Mouse (Mus musculus) neural tube, embryonic 11.5 days (tissue): ENCODE measurements around the gene Abi3bp. TPM values are rescaled to one million over a fixed set of nuclear protein-coding genes. Genes with fewer than 3 reads are reported as not detected.

Source experiments
- ATAC-seq: fragments of 200-750 bp; cut with Nextera tagmentation; 2 replicates; pipeline ENCODE4 v1.8.0; 2017; ENCODE audit warnings: moderate number of reproducible peaks, mild to moderate bottlenecking, moderate TSS enrichment, moderate library complexity; ENCODE audit not compliant: insufficient read depth, low FRiP score, low TSS enrichment
- DNase-seq: peaks from one replicate; pipeline ENCODE4 v3.0.0-alpha.2; 2015; ENCODE audit warnings: low spot score
- H3K27ac ChIP-seq: fragments of 300-500 bp; sonication (generic); 2 replicates; pipeline ENCODE4 v1.5.1; 2014; ENCODE audit warnings: low read depth, mild to moderate bottlenecking, low read length
- H3K27me3 ChIP-seq: fragments of 300-500 bp; sonication (generic); 2 replicates; pipeline ENCODE4 v1.6.1; 2014; ENCODE audit warnings: mild to moderate bottlenecking, low read length, mixed read lengths; ENCODE audit not compliant: control insufficient read depth, insufficient read depth
- H3K36me3 ChIP-seq: fragments of 300-500 bp; sonication (generic); 2 replicates; pipeline ENCODE4 v1.6.1; 2014; ENCODE audit warnings: mild to moderate bottlenecking, low read length, moderate library complexity, mixed read lengths; ENCODE audit not compliant: control insufficient read depth, insufficient read depth
- H3K4me1 ChIP-seq: fragments of 300-500 bp; sonication (generic); 2 replicates; pipeline ENCODE4 v1.6.1; 2014; ENCODE audit warnings: low read length, mixed read lengths; ENCODE audit not compliant: control insufficient read depth, insufficient read depth
- H3K4me2 ChIP-seq: fragments of 300-500 bp; sonication (generic); 2 replicates; pipeline ENCODE4 v1.6.1; 2014; ENCODE audit warnings: low read depth, mild to moderate bottlenecking, moderate library complexity
- H3K4me3 ChIP-seq: fragments of 300-500 bp; sonication (generic); 2 replicates; pipeline ENCODE4 v1.5.1; 2014; ENCODE audit warnings: low read depth, low read length
- H3K9ac ChIP-seq: fragments of 300-500 bp; sonication (generic); 2 replicates; pipeline ENCODE4 v1.6.1; 2014; ENCODE audit warnings: mild to moderate bottlenecking, low read length
- H3K9me3 ChIP-seq: fragments of 300-500 bp; sonication (generic); 2 replicates; pipeline ENCODE4 v1.6.1; 2016; ENCODE audit warnings: low read length; ENCODE audit not compliant: control insufficient read depth
- WGBS: fragments of 180-500 bp; shearing (Covaris S2); extraction: QIAGEN DNeasy Blood & Tissue Kit; methylation state at CpG from one replicate; pipeline ENCODE4 v1.1.7; 2014; 5-methylcytosine and 5-hydroxymethylcytosine counted together
- polyA plus RNA-seq: library from polyadenylated mRNA; unstranded; fragments of >200 nt; fragmentation: Nextera tagmentation; extraction: Ambion mirVana; gene quantifications from 2 replicates; pipeline ENCODE4 v1.2.1, GENCODE M21; 2014

The Abi3bp gene
- polyA plus RNA-seq, 1 experiment from 2014 or later: 1.2 TPM

GRCm38 (mm10) chr16:56646382-56647172, 168.9 kb downstream of the Abi3bp start:
- Histone ChIP-seq H3K4me3 (no peak overlapping the region), H3K36me3 (no peaks in the 10 kb centered on the region), H3K4me2 (no peak overlapping the region), H3K4me1 (no peaks in the 10 kb centered on the region), H3K9me3 (no peaks in the 10 kb centered on the region), H3K9ac (no peak overlapping the region), H3K27ac (no peak overlapping the region), H3K27me3 (no peaks in the 10 kb centered on the region)
- 61% methylated on average over 7 of the region's 7 CpGs for WGBS
- DNase-seq: no peak
- ATAC-seq: no peak

- Histone ChIP-seq H3K4me2 (no peak overlapping the region), H3K9me3 (no peaks in the 10 kb centered on the region), H3K4me3 (no peak overlapping the region), H3K36me3 (no peaks in the 10 kb centered on the region), H3K27me3 (no peaks in the 10 kb centered on the region), H3K27ac (no peak overlapping the region), H3K9ac (no peak overlapping the region), H3K4me1 (no peaks in the 10 kb centered on the region)
- DNase-seq (no peak), ATAC-seq (no peak)
- WGBS: 87% methylated on average over 12 of the region's 12 CpGs
Measured at GRCm38 (mm10) chr16:56655193-56655910, 177.7 kb downstream of the Abi3bp start.

- H3K4me1 ChIP-seq: no peaks in the 10 kb centered on the region
- DNase-seq: no peak
- no peak overlapping the region for H3K27ac ChIP-seq
- H3K4me3 ChIP-seq: no peak overlapping the region
- H3K27me3 ChIP-seq: no peaks in the 10 kb centered on the region
- ATAC-seq: no peak
- H3K9ac ChIP-seq: no peak overlapping the region
- H3K9me3 ChIP-seq: no peaks in the 10 kb centered on the region
- H3K36me3 ChIP-seq: no peaks in the 10 kb centered on the region
- no peak overlapping the region for H3K4me2 ChIP-seq
Measured at GRCm38 (mm10) chr16:56658866-56659265, 181.2 kb downstream of the Abi3bp start.

GRCm38 (mm10) chr16:56669520-56669919, 191.8 kb downstream of the Abi3bp start:
- no peak overlapping the region for H3K4me2 ChIP-seq
- no peak overlapping the region for H3K9ac ChIP-seq
- DNase-seq: no peak
- H3K36me3 ChIP-seq: no peaks in the 10 kb centered on the region
- no peak overlapping the region for H3K4me3 ChIP-seq
- H3K4me1 ChIP-seq: no peaks in the 10 kb centered on the region
- no peak for ATAC-seq
- 67% methylated on average over 5 of the region's 5 CpGs for WGBS
- H3K27ac ChIP-seq: no peak overlapping the region
- H3K9me3 ChIP-seq: no peaks in the 10 kb centered on the region
- H3K27me3 ChIP-seq: no peaks in the 10 kb centered on the region

GRCm38 (mm10) chr16:56670941-56671340, 193.3 kb downstream of the Abi3bp start:
- no peak overlapping the region for H3K9ac ChIP-seq
- no peaks in the 10 kb centered on the region for H3K9me3 ChIP-seq
- no peaks in the 10 kb centered on the region for H3K36me3 ChIP-seq
- no peaks in the 10 kb centered on the region for H3K27me3 ChIP-seq
- no peaks in the 10 kb centered on the region for H3K4me1 ChIP-seq
- ATAC-seq (no peak), DNase-seq (no peak)
- WGBS: 79% methylated on average over 8 of the region's 8 CpGs
- H3K4me2 ChIP-seq: no peak overlapping the region
- no peak overlapping the region for H3K27ac ChIP-seq
- no peak overlapping the region for H3K4me3 ChIP-seq

DNA sequence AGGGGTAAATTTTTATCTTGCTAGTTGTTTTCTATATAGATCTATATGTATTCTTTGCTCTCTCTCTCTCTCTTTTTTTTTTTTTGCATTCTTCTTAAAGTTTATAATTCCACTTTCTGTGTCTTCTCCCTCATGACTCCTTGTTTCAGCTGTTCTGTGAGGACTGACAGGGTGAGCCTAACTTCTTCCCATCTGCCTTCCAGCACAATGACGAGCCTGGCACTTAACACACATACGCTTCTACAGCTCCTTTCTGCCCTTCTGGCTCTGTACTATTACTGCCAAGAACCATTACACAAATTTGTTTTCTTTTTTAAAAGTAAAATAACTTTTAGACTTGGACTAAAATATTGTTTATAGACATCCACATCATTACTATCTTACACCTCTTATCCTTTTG, 195.7 kb downstream of the Abi3bp start:
- Histone ChIP-seq H3K9ac (no peak overlapping the region), H3K27ac (no peak overlapping the region), H3K9me3 (no peaks in the 10 kb centered on the region), H3K27me3 (no peaks in the 10 kb centered on the region), H3K36me3 (no peaks in the 10 kb centered on the region), H3K4me3 (no peak overlapping the region), H3K4me2 (no peak overlapping the region), H3K4me1 (no peaks in the 10 kb centered on the region)
- 90% methylated on average over 2 of the region's 2 CpGs for WGBS
- DNase-seq: no peak
- ATAC-seq: no peak

DNA sequence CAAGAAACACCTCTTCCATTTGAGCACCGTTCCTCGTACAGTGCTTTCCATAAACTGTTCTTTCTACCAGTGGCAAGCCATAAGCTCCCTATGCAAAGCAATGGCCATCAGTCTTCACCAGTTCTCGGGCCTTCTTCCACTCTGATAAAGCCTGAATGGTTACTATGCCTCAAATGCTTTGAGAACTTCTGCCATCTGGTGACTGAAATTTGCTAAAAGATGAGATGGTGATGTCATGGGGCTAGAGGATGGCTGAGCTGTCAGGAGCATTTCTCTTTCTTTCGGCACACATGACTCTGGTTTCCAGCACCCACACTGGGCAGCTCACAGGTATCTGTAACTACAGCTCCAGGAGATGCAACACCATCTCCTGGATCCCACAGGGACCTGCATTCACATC, 199.5 kb downstream of the Abi3bp start:
- Histone ChIP-seq H3K4me1 (no peaks in the 10 kb centered on the region), H3K9me3 (no peaks in the 10 kb centered on the region), H3K36me3 (no peaks in the 10 kb centered on the region), H3K9ac (no peak overlapping the region), H3K27me3 (no peaks in the 10 kb centered on the region), H3K4me3 (no peak overlapping the region), H3K4me2 (no peak overlapping the region), H3K27ac (no peak overlapping the region)
- ATAC-seq: no peak
- no peak for DNase-seq
- WGBS: 84% methylated on average over 4 of the region's 4 CpGs

DNA sequence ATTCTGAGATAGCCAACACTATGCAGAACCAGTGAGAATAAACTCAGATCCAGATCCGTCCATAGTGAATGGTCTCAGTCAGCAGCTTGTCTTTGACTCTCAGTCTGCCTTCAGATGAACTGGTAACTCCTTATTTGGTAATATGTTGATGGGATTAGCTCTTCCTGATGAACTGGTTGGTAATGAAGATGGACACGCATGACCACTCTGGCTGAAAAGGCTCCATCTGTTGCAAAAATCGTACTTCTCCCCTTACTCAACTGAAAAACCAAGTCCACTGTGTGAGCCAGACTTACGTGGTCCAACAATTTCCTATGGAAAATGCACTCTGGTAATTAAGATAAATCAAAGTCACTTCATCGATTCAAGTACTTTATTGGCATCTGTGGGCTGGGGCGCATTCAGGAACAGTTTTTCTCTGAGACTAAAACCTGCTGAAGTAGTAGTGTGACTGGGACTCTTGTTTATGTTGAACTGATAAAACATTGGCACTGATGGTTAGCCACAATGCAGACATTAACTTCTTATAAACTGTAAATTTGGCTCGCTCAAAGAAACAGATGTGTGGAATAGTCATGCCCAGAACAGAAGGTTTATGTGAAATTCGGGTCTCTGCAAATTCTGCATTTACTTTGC, 203.4 kb downstream of the Abi3bp start:
- no peaks in the 10 kb centered on the region for H3K9me3 ChIP-seq
- no peaks in the 10 kb centered on the region for H3K36me3 ChIP-seq
- no peak overlapping the region for H3K4me3 ChIP-seq
- 82% methylated on average over 8 of the region's 8 CpGs for WGBS
- no peak overlapping the region for H3K9ac ChIP-seq
- ATAC-seq (no peak), DNase-seq (no peak)
- no peaks in the 10 kb centered on the region for H3K4me1 ChIP-seq
- no peaks in the 10 kb centered on the region for H3K27me3 ChIP-seq
- no peak overlapping the region for H3K4me2 ChIP-seq
- no peak overlapping the region for H3K27ac ChIP-seq
